Mouse (Mus musculus) ES-E14 (cell line): ENCODE data around the gene Gm21976. TPM values are rescaled to one million over a fixed set of nuclear protein-coding genes. Genes with fewer than 3 reads are reported as not detected.

ENCODE experiments used
- DNase-seq: peaks from one replicate; pipeline ENCODE4 v3.0.0-alpha.2; 2013; ENCODE audit warnings: low read depth, low spot score
- H3K27ac ChIP-seq: 2 replicates; pipeline ENCODE4 v1.5.1; 2012; ENCODE audit warnings: low read depth, mild to moderate bottlenecking, low read length, moderate library complexity, mixed read lengths; ENCODE audit not compliant: poor library complexity, insufficient read depth, severe bottlenecking
- H3K36me3 ChIP-seq: 2 replicates; pipeline ENCODE4 v1.6.1; 2012; ENCODE audit warnings: mild to moderate bottlenecking, low read length, moderate library complexity, mixed read lengths; ENCODE audit not compliant: control insufficient read depth, poor library complexity, insufficient read depth, severe bottlenecking
- H3K4me1 ChIP-seq, 2 experiments: fragments of 150-350 bp in 1 of 2; sonication (generic) in 1 of 2; 2 replicates each; pipeline ENCODE4 v1.6.1; 2012; ENCODE audit warnings: low read length in 2 of 2, mild to moderate bottlenecking in 1 of 2, mixed read lengths in 1 of 2; ENCODE audit not compliant: control insufficient read depth in 2 of 2, insufficient read depth in 2 of 2, poor library complexity in 1 of 2
- H3K4me3 ChIP-seq, 2 experiments: fragments of 150-350 bp in 1 of 2; sonication (generic) in 1 of 2; 2 replicates each; pipeline ENCODE4 v1.5.1; 2012; ENCODE audit warnings: low read length in 2 of 2, low read depth in 1 of 2, mild to moderate bottlenecking in 1 of 2, mixed read lengths in 1 of 2; ENCODE audit not compliant: insufficient read depth in 1 of 2, poor library complexity in 1 of 2, severe bottlenecking in 1 of 2
- H3K9ac ChIP-seq: 2 replicates; pipeline ENCODE4 v1.6.1; 2012; ENCODE audit warnings: low read depth, mild to moderate bottlenecking, low read length, mixed read lengths; ENCODE audit not compliant: poor library complexity, insufficient read depth, severe bottlenecking
- H3K9me3 ChIP-seq: fragments of 150-350 bp; sonication (generic); 2 replicates; pipeline ENCODE4 v1.6.1; 2012; ENCODE audit warnings: low read depth, mild to moderate bottlenecking, low read length; ENCODE audit not compliant: control insufficient read depth, insufficient read depth
- CHD2 ChIP-seq: IDR thresholded peaks from 2 replicates; pipeline ENCODE4 v1.6.1; 2014; ENCODE audit warnings: mild to moderate bottlenecking, low read depth, low read length, inconsistent platforms
- HCFC1 ChIP-seq: IDR thresholded peaks from 2 replicates; pipeline ENCODE4 v1.6.1; 2012; ENCODE audit warnings: low read length, inconsistent platforms, borderline replicate concordance; ENCODE audit not compliant: insufficient read depth
- MAFK ChIP-seq: IDR thresholded peaks from 2 replicates; pipeline ENCODE4 v1.6.1; 2014; ENCODE audit warnings: mild to moderate bottlenecking, low read depth, low read length, inconsistent platforms; ENCODE audit not compliant: insufficient read depth
- ZC3H11A ChIP-seq: IDR thresholded peaks from 2 replicates; pipeline ENCODE4 v1.6.1; 2012; ENCODE audit warnings: low read depth, mild to moderate bottlenecking, inconsistent platforms, low read length, borderline replicate concordance
- ZNF384 ChIP-seq: IDR thresholded peaks from 2 replicates; pipeline ENCODE4 v1.6.1; 2012; ENCODE audit warnings: low read depth, low read length, inconsistent platforms
- in situ Hi-C, 2 experiments: fragments of 600-800 bp; cut with MboI; formaldehyde crosslinking; loops; one replicate each; pipeline ENCODE4 v1.15.1; 2025; ENCODE audit warnings: low sequenced_read_pairs in 2 of 2, inconsistent platforms in 1 of 2; ENCODE audit not compliant: unreplicated experiment in 2 of 2
- total RNA-seq: library from RNA; depleted of rRNA; stranded (reverse); fragments of 300-350 nt; gene quantifications from 2 replicates; pipeline ENCODE4 v1.2.3, GENCODE M21; 2012; rRNA removed

Gene Gm21976
- not detected in 2 replicates for total RNA-seq

- in situ Hi-C loops: no loop called here
- no peak within 1 kb of the TSS for H3K4me3 ChIP-seq
- H3K9me3 ChIP-seq: no peaks in the 10 kb centered on the region
- H3K4me1 ChIP-seq: no peaks in the 10 kb centered on the region
- no peaks in the 10 kb centered on the region for H3K36me3 ChIP-seq
- H3K27ac ChIP-seq: no peak within 1 kb of the TSS
- no peak within 1 kb of the TSS for H3K9ac ChIP-seq
- TF ChIP-seq CHD2 (no peak), HCFC1 (no peak), MAFK (no peak), ZC3H11A (no peak), ZNF384 (no peak)
- DNase-seq: no peak
Measured at GRCm38 (mm10) chr13:98279686-98280085, at the start of gene Gm21976. TSS of gene Gm21976 (plus strand) at chr13:98279887.

- Histone ChIP-seq H3K4me1 (no peaks in the 10 kb centered on the region), H3K9me3 (no peaks in the 10 kb centered on the region), H3K36me3 (no peaks in the 10 kb centered on the region), H3K4me3 (no peak overlapping the region), H3K27ac (no peak overlapping the region), H3K9ac (no peak overlapping the region)
- TF ChIP-seq CHD2 (no peak), MAFK (no peak), ZC3H11A (no peak), ZNF384 (no peak), HCFC1 (no peak)
- DNase-seq: no peak
- in situ Hi-C loops: loop anchor here in 1 of 2 experiments (10.0 kb wide), 1 partner anchor 196 kb away; no protein-coding TSS in a partner anchor
Measured at GRCm38 (mm10) chr13:98230511-98230910, 49.2 kb upstream of the Gm21976 start.

GRCm38 (mm10) chr13:98235451-98235850 lies 44.2 kb upstream of the Gm21976 start:
- no peaks in the 10 kb centered on the region for H3K4me1 ChIP-seq
- DNase-seq: no peak
- no peak overlapping the region for H3K4me3 ChIP-seq
- no peak for TF ChIP-seq ZNF384
- TF ChIP-seq CHD2: no peak
- no peak for TF ChIP-seq MAFK
- no peak for TF ChIP-seq HCFC1
- TF ChIP-seq ZC3H11A: no peak
- no peaks in the 10 kb centered on the region for H3K9me3 ChIP-seq
- H3K9ac ChIP-seq: no peak overlapping the region
- H3K36me3 ChIP-seq: no peaks in the 10 kb centered on the region
- no peak overlapping the region for H3K27ac ChIP-seq
- in situ Hi-C loops: loop anchor here (5.0 to 10.0 kb wide), 2 partner anchors 198 to 201 kb away; no protein-coding TSS in a partner anchor

GRCm38 (mm10) chr13:98239978-98240641 lies 39.6 kb upstream of the Gm21976 start:
- no peaks in the 10 kb centered on the region for H3K4me1 ChIP-seq
- in situ Hi-C loops: loop anchor here (5.0 to 10.0 kb wide), 2 partner anchors 203 to 205 kb away; no protein-coding TSS in a partner anchor
- peak; percentile 71 for DNase-seq
- no peak overlapping the region for H3K9ac ChIP-seq
- H3K4me3 ChIP-seq: no peak overlapping the region
- no peaks in the 10 kb centered on the region for H3K36me3 ChIP-seq
- TF ChIP-seq MAFK: no peak
- TF ChIP-seq HCFC1: no peak
- TF ChIP-seq ZC3H11A: peak; percentile 90; the same call in 1 of the 2 replicates
- H3K9me3 ChIP-seq: no peaks in the 10 kb centered on the region
- H3K27ac ChIP-seq: no peak overlapping the region
